Mouse (Mus musculus): ENCODE data around the gene Cdr2l.

GRCm38 (mm10) chr11:115409556-115409955 lies 27.8 kb downstream of the Cdr2l start:
- no peak for TF ChIP-seq TAL1 (IDR thresholded peaks at IDR 0.05; ENCODE audit: low read length)
- TF ChIP-seq GATA1 (IDR thresholded peaks at IDR 0.05; ENCODE audit: low read length) = no peak
